8 mouse cellular contexts compared by ENCODE assay signal in the genomic region with DNA sequence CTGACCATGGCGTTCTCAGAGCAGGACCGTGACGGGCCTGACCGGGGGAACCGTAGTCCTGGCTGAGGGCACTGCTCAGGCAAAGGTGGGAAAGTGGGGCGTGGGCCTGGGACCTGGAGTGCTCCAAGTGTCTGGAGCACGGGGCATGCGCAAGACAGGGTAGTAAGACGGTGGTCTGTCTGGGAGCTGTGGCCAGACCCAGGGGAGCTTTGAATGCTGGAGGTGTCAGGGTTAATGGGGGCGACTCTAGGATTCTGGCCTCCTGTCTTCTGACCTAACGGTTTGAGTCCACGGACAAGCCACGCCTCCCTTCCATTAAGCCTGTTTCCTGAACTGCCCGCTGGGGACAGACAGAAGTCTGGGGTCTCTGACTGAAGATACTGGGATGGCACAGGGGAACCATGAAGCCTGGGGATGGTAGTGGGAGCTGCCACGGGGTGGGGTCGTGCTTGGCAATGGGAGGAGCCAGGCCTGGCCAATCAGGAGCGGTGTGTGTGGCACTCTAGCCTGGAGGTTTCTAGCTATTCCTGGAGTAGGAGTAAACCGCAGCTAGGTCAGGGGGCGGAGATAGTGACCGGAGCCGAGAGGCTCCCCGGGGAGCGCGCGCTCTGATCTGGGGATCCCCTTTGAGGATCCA. TPM values are rescaled to one million over a fixed set of nuclear protein-coding genes. Genes with fewer than 3 reads are reported as not detected.
DNase-seq lines count a peak whose midpoint lies in the region; ATAC-seq lines count a peak whose summit lies in the region.

No protein-coding gene starts in this region.

- H3K9ac ChIP-seq in forebrain, embryonic 15.5 days (replicated peaks) = no peak overlapping the region
- no peak overlapping the region for H3K9ac ChIP-seq in limb, embryonic 15.5 days
- H3K9ac ChIP-seq in midbrain, embryonic 15.5 days = no peak overlapping the region
- peak overlapping the region; percentile 86 for H3K9ac ChIP-seq in stomach, embryonic 16.5 days (ENCODE audit: low read length)

- H3K4me3 ChIP-seq in forebrain, embryonic 15.5 days = peak overlapping the region; percentile 82
- H3K4me3 ChIP-seq in hindbrain, embryonic 10.5 days = peak overlapping the region; percentile 81
- H3K4me3 ChIP-seq in limb, embryonic 15.5 days = peak overlapping the region; percentile 74
- H3K4me3 ChIP-seq in midbrain, embryonic 15.5 days = peak overlapping the region; percentile 71
- H3K4me3 ChIP-seq in stomach, embryonic 16.5 days (replicated peaks; ENCODE audit: low read length) = peak overlapping the region; percentile 71

- peaks cover 27% of the 10 kb centered on the region for H3K4me1 ChIP-seq in forebrain, embryonic 15.5 days
- peaks cover 52% of the 10 kb centered on the region for H3K4me1 ChIP-seq in hindbrain, embryonic 10.5 days (replicated peaks)
- H3K4me1 ChIP-seq in limb, embryonic 15.5 days = peaks cover 47% of the 10 kb centered on the region
- peaks cover 27% of the 10 kb centered on the region for H3K4me1 ChIP-seq in midbrain, embryonic 15.5 days
- H3K4me1 ChIP-seq in stomach, embryonic 16.5 days (ENCODE audit: control insufficient read depth, insufficient read depth, low read length) = peaks cover 28% of the 10 kb centered on the region

- ATAC-seq in forebrain, embryonic 15.5 days (replicated peaks) = 0 out of 2 replicates have a peak, but pooled peaks have one; percentile 18
- ATAC-seq in limb, embryonic 15.5 days (ENCODE audit: insufficient number of reproducible peaks, low FRiP score, low TSS enrichment, low read depth) = no peak
- ATAC-seq in midbrain, embryonic 15.5 days (replicated peaks) = peak; percentile 38
- peak; percentile 66 for ATAC-seq in stomach, embryonic 16.5 days (ENCODE audit: insufficient read depth, low FRiP score)

- no peaks in the 10 kb centered on the region for H3K36me3 ChIP-seq in forebrain, embryonic 15.5 days
- H3K36me3 ChIP-seq in hindbrain, embryonic 10.5 days = peaks cover 11% of the 10 kb centered on the region
- H3K36me3 ChIP-seq in limb, embryonic 15.5 days = no peaks in the 10 kb centered on the region; the same call in 1 of the 2 replicates
- H3K36me3 ChIP-seq in midbrain, embryonic 15.5 days (replicated peaks) = no peaks in the 10 kb centered on the region
- H3K36me3 ChIP-seq in stomach, embryonic 16.5 days (ENCODE audit: control insufficient read depth, insufficient read depth, low read length) = no peaks in the 10 kb centered on the region

- DNase-seq in ovary, adult 18-20 months (ENCODE audit: low spot score) = peak; percentile 80
- no peak for DNase-seq in ovary, postnatal 10 days (ENCODE audit: low spot score)
- peak; percentile 68 for DNase-seq in c-Kit-positive CD71-negative TER-119-negative erythroid progenitor cells, embryonic 14.5 days (ENCODE audit: low read depth)
- peak; percentile 70 for DNase-seq in hindbrain, embryonic 10.5 days (ENCODE audit: low spot score)

- H3K4me2 ChIP-seq in forebrain, embryonic 15.5 days (replicated peaks) = peak overlapping the region; percentile 93
- peak overlapping the region; percentile 86 for H3K4me2 ChIP-seq in limb, embryonic 15.5 days
- peak overlapping the region; percentile 90 for H3K4me2 ChIP-seq in midbrain, embryonic 15.5 days
- peak overlapping the region; percentile 84 for H3K4me2 ChIP-seq in stomach, embryonic 16.5 days (ENCODE audit: low read depth, low read length)

- H3K27ac ChIP-seq in forebrain, embryonic 15.5 days (replicated peaks) = no peak overlapping the region
- peak overlapping the region; percentile 59 for H3K27ac ChIP-seq in hindbrain, embryonic 10.5 days
- peak overlapping the region; percentile 75 for H3K27ac ChIP-seq in limb, embryonic 15.5 days
- H3K27ac ChIP-seq in midbrain, embryonic 15.5 days = no peak overlapping the region
- H3K27ac ChIP-seq in stomach, embryonic 16.5 days (ENCODE audit: low read length) = peak overlapping the region; percentile 43; the same call in 1 of the 2 replicates

- WGBS in forebrain, embryonic 15.5 days = 10% methylated on average over 25 of the region's 25 CpGs
- WGBS in hindbrain, embryonic 10.5 days = 7% methylated on average over 25 of the region's 25 CpGs
- 7% methylated on average over 25 of the region's 25 CpGs for WGBS in limb, embryonic 15.5 days
- WGBS in midbrain, embryonic 15.5 days = 10% methylated on average over 25 of the region's 25 CpGs
- 8% methylated on average over 25 of the region's 25 CpGs for WGBS in stomach, embryonic 16.5 days

- H3K9me3 ChIP-seq in forebrain, embryonic 15.5 days = no peaks in the 10 kb centered on the region
- H3K9me3 ChIP-seq in hindbrain, embryonic 10.5 days = no peaks in the 10 kb centered on the region
- no peaks in the 10 kb centered on the region for H3K9me3 ChIP-seq in limb, embryonic 15.5 days
- H3K9me3 ChIP-seq in midbrain, embryonic 15.5 days = no peaks in the 10 kb centered on the region
- H3K9me3 ChIP-seq in stomach, embryonic 16.5 days (replicated peaks; ENCODE audit: control insufficient read depth, low read length) = no peaks in the 10 kb centered on the region

- no peaks in the 10 kb centered on the region for H3K27me3 ChIP-seq in forebrain, embryonic 15.5 days
- peaks cover 11% of the 10 kb centered on the region; the same call in 1 of the 2 replicates for H3K27me3 ChIP-seq in hindbrain, embryonic 10.5 days (ENCODE audit: insufficient read depth, poor library complexity, severe bottlenecking)
- no peaks in the 10 kb centered on the region for H3K27me3 ChIP-seq in limb, embryonic 15.5 days
- H3K27me3 ChIP-seq in midbrain, embryonic 15.5 days (replicated peaks) = no peaks in the 10 kb centered on the region
- no peaks in the 10 kb centered on the region; the same call in 1 of the 2 replicates for H3K27me3 ChIP-seq in stomach, embryonic 16.5 days (ENCODE audit: control insufficient read depth, insufficient read depth, low read length)

RNA-seq across cellular contexts. Expression of a gene that starts 8.8 kb away (rescaled TPM):
- 16.6 and 19.3 TPM in 2 replicates for polyA plus RNA-seq in forebrain, embryonic 15.5 days (2015; fragmentation: Nextera tagmentation; extraction: Ambion mirVana)
- 12.7 and 14.1 TPM in 2 replicates for polyA plus RNA-seq in hindbrain, embryonic 10.5 days (2016; fragmentation: Nextera tagmentation; extraction: Ambion mirVana)
- 24.7 and 27.1 TPM in 2 replicates for polyA plus RNA-seq in limb, embryonic 15.5 days (2015; fragmentation: Nextera tagmentation; extraction: Ambion mirVana)
- polyA plus RNA-seq in midbrain, embryonic 15.5 days (2015; fragmentation: Nextera tagmentation; extraction: Ambion mirVana) = 24.2 and 26.9 TPM in 2 replicates
- polyA plus RNA-seq in stomach, embryonic 16.5 days (2015; fragmentation: Nextera tagmentation; extraction: Ambion mirVana) = 17.1 and 18.5 TPM in 2 replicates

RNA-seq across cellular contexts. Expression of a gene that starts 13.3 kb away (rescaled TPM):
- 74.1 and 79.6 TPM in 2 replicates for polyA plus RNA-seq in forebrain, embryonic 15.5 days (2015; fragmentation: Nextera tagmentation; extraction: Ambion mirVana)
- polyA plus RNA-seq in hindbrain, embryonic 10.5 days (2016; fragmentation: Nextera tagmentation; extraction: Ambion mirVana) = 26.9 and 37.6 TPM in 2 replicates
- polyA plus RNA-seq in limb, embryonic 15.5 days (2015; fragmentation: Nextera tagmentation; extraction: Ambion mirVana) = 46.9 and 132 TPM in 2 replicates
- polyA plus RNA-seq in midbrain, embryonic 15.5 days (2015; fragmentation: Nextera tagmentation; extraction: Ambion mirVana) = 97.6 and 101 TPM in 2 replicates
- 27.4 and 60.2 TPM in 2 replicates for polyA plus RNA-seq in stomach, embryonic 16.5 days (2015; fragmentation: Nextera tagmentation; extraction: Ambion mirVana)

RNA-seq across cellular contexts. Expression of a gene that starts 21.4 kb away (rescaled TPM):
- polyA plus RNA-seq in forebrain, embryonic 15.5 days (2015; fragmentation: Nextera tagmentation; extraction: Ambion mirVana) = 25.9 and 26.4 TPM in 2 replicates
- 19.8 and 21.0 TPM in 2 replicates for polyA plus RNA-seq in hindbrain, embryonic 10.5 days (2016; fragmentation: Nextera tagmentation; extraction: Ambion mirVana)
- 33.8 and 44.2 TPM in 2 replicates for polyA plus RNA-seq in limb, embryonic 15.5 days (2015; fragmentation: Nextera tagmentation; extraction: Ambion mirVana)
- polyA plus RNA-seq in midbrain, embryonic 15.5 days (2015; fragmentation: Nextera tagmentation; extraction: Ambion mirVana) = 33.3 and 36.5 TPM in 2 replicates
- 19.8 and 22.9 TPM in 2 replicates for polyA plus RNA-seq in stomach, embryonic 16.5 days (2015; fragmentation: Nextera tagmentation; extraction: Ambion mirVana)

RNA-seq across cellular contexts. Expression of a gene that starts 32.8 kb away (rescaled TPM):
- polyA plus RNA-seq in forebrain, embryonic 15.5 days (2015; fragmentation: Nextera tagmentation; extraction: Ambion mirVana) = 0.23 and 0.24 TPM in 2 replicates
- polyA plus RNA-seq in hindbrain, embryonic 10.5 days (2016; fragmentation: Nextera tagmentation; extraction: Ambion mirVana) = 0.11 and 0.39 TPM in 2 replicates
- not detected in 2 replicates for polyA plus RNA-seq in limb, embryonic 15.5 days (2015; fragmentation: Nextera tagmentation; extraction: Ambion mirVana)
- polyA plus RNA-seq in midbrain, embryonic 15.5 days (2015; fragmentation: Nextera tagmentation; extraction: Ambion mirVana) = 0.60 and 0.86 TPM in 2 replicates
- polyA plus RNA-seq in stomach, embryonic 16.5 days (2015; fragmentation: Nextera tagmentation; extraction: Ambion mirVana) = 0.10 and 0.15 TPM in 2 replicates

RNA-seq across cellular contexts. Expression of a gene that starts 33.7 kb away (rescaled TPM):
- polyA plus RNA-seq in forebrain, embryonic 15.5 days (2015; fragmentation: Nextera tagmentation; extraction: Ambion mirVana) = 3.5 and 4.2 TPM in 2 replicates
- polyA plus RNA-seq in hindbrain, embryonic 10.5 days (2016; fragmentation: Nextera tagmentation; extraction: Ambion mirVana) = 1.6 and 2.5 TPM in 2 replicates
- polyA plus RNA-seq in limb, embryonic 15.5 days (2015; fragmentation: Nextera tagmentation; extraction: Ambion mirVana) = 0.12 and 0.82 TPM in 2 replicates
- polyA plus RNA-seq in midbrain, embryonic 15.5 days (2015; fragmentation: Nextera tagmentation; extraction: Ambion mirVana) = 11.3 and 11.8 TPM in 2 replicates
- 0.56 and 0.67 TPM in 2 replicates for polyA plus RNA-seq in stomach, embryonic 16.5 days (2015; fragmentation: Nextera tagmentation; extraction: Ambion mirVana)

Comparison
In these comparisons a context has a peak if more than half of its experiments do, and no peak if none do; other contexts are left out.
1. H3K27ac ChIP-seq: peak in hindbrain, embryonic 10.5 days (single experiment), limb, embryonic 15.5 days (single experiment) and stomach, embryonic 16.5 days (single experiment); none in forebrain, embryonic 15.5 days (single experiment) and midbrain, embryonic 15.5 days (single experiment).
2. Peak in every context shown above with its lines, with median percentiles within 50 percentile points of each other: H3K4me2 ChIP-seq and H3K4me3 ChIP-seq.